Mouse (Mus musculus) cerebellum, adult 11-12 months (tissue): ENCODE measurements around the gene Slc50a1.

Source experiments
- DNase-seq: peaks from one replicate; pipeline ENCODE4 v3.0.0; 2022

Slc50a1 gene

GRCm38 (mm10) chr3:89259076-89259475 lies 11.3 kb downstream of the Slc50a1 start, which contains the start of gene Dpm3:
Gene Dpm3, plus strand, starts transcription at chr3:89259358.
- DNase-seq, result no peak

GRCm38 (mm10) chr3:89256177-89256576 lies 14.2 kb downstream of the Slc50a1 start:
- DNase-seq, result no peak

GRCm38 (mm10) chr3:89254994-89255393 lies 15.4 kb downstream of the Slc50a1 start:
- no peak for DNase-seq

GRCm38 (mm10) chr3:89251365-89251895 lies 18.9 kb downstream of the Slc50a1 start:
- peak; percentile 33 for DNase-seq

- DNase-seq, result peak; percentile 68
Observed at GRCm38 (mm10) chr3:89250435-89251040, 19.8 kb downstream of the Slc50a1 start.

- peak; percentile 25 for DNase-seq
Observed at GRCm38 (mm10) chr3:89247466-89247865, 22.9 kb downstream of the Slc50a1 start.

GRCm38 (mm10) chr3:89246261-89247100 lies 23.9 kb downstream of the Slc50a1 start, which contains the start of gene Trim46:
Gene Trim46, minus strand, starts transcription at chr3:89246309.
- DNase-seq, result peak; percentile 94

- DNase-seq, result peak; percentile 83
Observed at GRCm38 (mm10) chr3:89245688-89246171, 24.6 kb downstream of the Slc50a1 start, which contains the start of gene Krtcap2. Gene Krtcap2, plus strand, starts transcription at chr3:89245966.

GRCm38 (mm10) chr3:89244982-89245687 lies 25.2 kb downstream of the Slc50a1 start:
- peak; percentile 90 for DNase-seq

- DNase-seq, result peak; percentile 76
Observed at GRCm38 (mm10) chr3:89244158-89244981, 26.0 kb downstream of the Slc50a1 start.

GRCm38 (mm10) chr3:89243609-89244008 lies 26.8 kb downstream of the Slc50a1 start:
- peak; percentile 67 for DNase-seq

GRCm38 (mm10) chr3:89242331-89242895 lies 28.0 kb downstream of the Slc50a1 start:
- peak; percentile 70 for DNase-seq

- DNase-seq, result no peak
Observed at GRCm38 (mm10) chr3:89238494-89238893, 31.9 kb downstream of the Slc50a1 start.

- DNase-seq, result no peak
Observed at GRCm38 (mm10) chr3:89237682-89238081, 32.7 kb downstream of the Slc50a1 start.

GRCm38 (mm10) chr3:89236516-89236915 lies 33.9 kb downstream of the Slc50a1 start:
- DNase-seq, result no peak

GRCm38 (mm10) chr3:89233562-89234110 lies 36.7 kb downstream of the Slc50a1 start:
- DNase-seq, result no peak

GRCm38 (mm10) chr3:89232614-89233013 lies 37.8 kb downstream of the Slc50a1 start:
- no peak for DNase-seq

GRCm38 (mm10) chr3:89231772-89232275 lies 38.5 kb downstream of the Slc50a1 start:
- DNase-seq, result no peak

- no peak for DNase-seq
Observed at GRCm38 (mm10) chr3:89231345-89231744, 39.0 kb downstream of the Slc50a1 start.

- no peak for DNase-seq
Observed at GRCm38 (mm10) chr3:89230561-89230960, 39.8 kb downstream of the Slc50a1 start.

GRCm38 (mm10) chr3:89229276-89229675 lies 41.1 kb downstream of the Slc50a1 start:
- DNase-seq, result no peak
